Mouse (Mus musculus) spleen, adult 2 months (tissue): ENCODE data around the gene Erc2. TPM values are rescaled to one million over a fixed set of nuclear protein-coding genes. Genes with fewer than 3 reads are reported as not detected.

Experiments
- DNase-seq, 2 experiments: peaks; one replicate each; pipeline versions ENCODE4 v3.0.0 to v3.0.0-alpha.2; 2012 to 2021; ENCODE audit warnings: low spot score in 2 of 2, low read depth in 1 of 2
- H3K27ac ChIP-seq: fragments of 200-500 bp; 2 replicates; pipeline ENCODE4 v1.5.1; 2012; ENCODE audit warnings: low read length, inconsistent platforms; ENCODE audit not compliant: insufficient read depth
- H3K27me3 ChIP-seq: fragments of 200-500 bp; 2 replicates; pipeline ENCODE4 v1.6.1; 2012; ENCODE audit warnings: mild to moderate bottlenecking, moderate library complexity, low read length, inconsistent platforms; ENCODE audit not compliant: control insufficient read depth, insufficient read depth
- H3K36me3 ChIP-seq: fragments of 200-500 bp; 2 replicates; pipeline ENCODE4 v1.6.1; 2012; ENCODE audit warnings: mild to moderate bottlenecking, low read length, inconsistent platforms; ENCODE audit not compliant: control insufficient read depth, insufficient read depth
- H3K4me1 ChIP-seq: fragments of 200-500 bp; 2 replicates; pipeline ENCODE4 v1.6.1; 2011; ENCODE audit warnings: inconsistent platforms; ENCODE audit not compliant: control insufficient read depth, insufficient read depth, insufficient read length
- H3K4me3 ChIP-seq: fragments of 200-500 bp; 2 replicates; pipeline ENCODE4 v1.5.1; 2011; ENCODE audit warnings: mild to moderate bottlenecking, inconsistent platforms; ENCODE audit not compliant: insufficient read depth, insufficient read length; ENCODE audit errors: extremely low read depth
- CTCF ChIP-seq: fragments of 200-500 bp; IDR thresholded peaks from 2 replicates; pipeline ENCODE4 v1.5.1; 2011; ENCODE audit warnings: mild to moderate bottlenecking, inconsistent platforms; ENCODE audit not compliant: insufficient read depth, insufficient read length, insufficient replicate concordance; ENCODE audit errors: extremely low read depth
- POLR2A ChIP-seq: fragments of 200-500 bp; IDR thresholded peaks from 2 replicates; pipeline ENCODE4 v1.6.1; 2011; ENCODE audit warnings: low read depth, low read length, inconsistent platforms
- WGBS: fragments of 180-500 bp; shearing (Covaris S2); methylation state at CpG from one replicate; pipeline ENCODE4 v1.1.7; 2018; 5-methylcytosine and 5-hydroxymethylcytosine counted together
- polyA plus RNA-seq: library from polyadenylated mRNA; depleted of rRNA; stranded (reverse); fragments of >200 nt; gene quantifications from 2 replicates; pipeline ENCODE4 v1.2.3, GENCODE M21; 2012

Erc2 gene
- polyA plus RNA-seq, 1 experiment = 0.11 TPM

DNA sequence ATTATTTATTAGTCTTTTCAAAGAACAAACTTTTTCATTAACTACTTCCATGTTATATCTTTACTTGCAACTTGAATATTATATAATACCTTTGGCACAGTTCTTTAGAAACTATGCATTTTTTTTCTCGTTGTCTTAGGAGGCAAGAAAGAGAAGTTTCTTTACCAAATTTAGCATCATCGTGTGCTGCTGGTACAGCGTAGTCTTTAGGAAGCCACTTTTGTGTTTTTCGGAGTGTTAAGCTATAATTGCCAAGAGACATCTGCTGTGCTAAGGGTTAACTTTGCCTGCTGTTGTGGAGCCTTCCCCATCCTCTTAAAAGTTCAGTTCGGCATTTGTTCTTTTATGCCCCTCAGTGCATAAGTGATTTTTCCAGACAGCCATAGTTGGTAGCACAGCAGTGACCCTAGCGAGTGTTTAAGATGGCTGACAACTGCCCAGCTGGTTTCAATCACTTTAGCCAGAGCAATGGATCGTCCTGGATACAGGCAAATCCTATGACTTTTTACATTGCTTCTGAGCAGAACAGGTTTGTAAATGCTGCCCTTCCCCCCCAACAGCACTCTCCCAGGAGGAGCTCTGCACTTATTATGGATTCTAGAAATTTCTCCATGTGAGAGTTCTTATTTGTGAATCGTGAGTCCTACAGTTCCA is 570.6 kb downstream of the Erc2 start:
- no peaks in the 10 kb centered on the region for H3K36me3 ChIP-seq
- no peak overlapping the region for H3K4me3 ChIP-seq
- no peak overlapping the region for H3K27ac ChIP-seq
- no peak for TF ChIP-seq POLR2A
- H3K27me3 ChIP-seq = no peaks in the 10 kb centered on the region
- WGBS = 82% methylated on average over 8 of the region's 8 CpGs
- no peaks in the 10 kb centered on the region for H3K4me1 ChIP-seq
- DNase-seq = no peak

DNA sequence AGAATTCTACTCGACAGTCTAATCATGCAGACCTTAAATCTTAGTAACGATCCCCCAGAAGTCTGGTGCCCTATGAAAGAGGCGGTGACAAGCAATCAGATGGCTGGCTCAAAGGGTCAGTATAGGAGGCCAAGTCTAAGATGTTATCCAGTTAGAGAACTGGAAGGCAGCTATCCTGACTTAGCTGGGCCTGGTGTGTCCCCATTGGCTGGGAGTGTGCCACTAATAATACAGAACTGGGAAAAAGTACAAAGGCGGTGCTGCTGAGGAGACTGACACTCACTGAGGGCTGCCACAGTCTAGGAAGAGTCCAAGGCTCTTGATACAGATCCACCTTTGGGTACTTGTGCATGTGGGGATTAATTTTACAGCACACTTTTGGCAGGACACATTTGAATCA is 581.6 kb downstream of the Erc2 start:
- whole genome bisulfite sequencing = 87% methylated on average over 4 of the region's 4 CpGs
- no peak overlapping the region for H3K27ac ChIP-seq
- no peaks in the 10 kb centered on the region for H3K4me1 ChIP-seq
- no peaks in the 10 kb centered on the region for H3K27me3 ChIP-seq
- no peak for TF ChIP-seq POLR2A
- no peak for TF ChIP-seq CTCF
- no peak overlapping the region for H3K4me3 ChIP-seq
- DNase-seq = no peak
- no peaks in the 10 kb centered on the region for H3K36me3 ChIP-seq

DNA sequence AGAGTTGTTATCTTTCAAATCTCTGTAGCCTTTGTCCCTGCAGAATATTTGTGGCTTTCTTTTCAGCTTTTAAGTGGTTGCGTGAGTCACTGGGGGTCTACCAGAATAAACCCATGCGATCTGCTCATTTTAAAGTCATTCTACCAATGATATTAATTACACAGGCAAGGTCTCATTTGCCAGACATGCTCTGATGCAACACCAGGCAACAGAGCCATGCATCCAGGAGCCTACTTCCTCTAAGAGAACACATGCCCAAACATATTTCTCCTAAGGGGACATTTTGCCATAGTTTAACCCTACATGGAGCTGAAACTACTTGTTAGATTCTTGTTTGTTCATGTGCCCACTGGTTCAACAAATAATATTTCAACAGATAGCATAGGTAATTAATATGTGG is 584.1 kb downstream of the Erc2 start:
- 79% methylated on average over 2 of the region's 2 CpGs for WGBS
- no peak for TF ChIP-seq POLR2A
- no peak for TF ChIP-seq CTCF
- DNase-seq = no peak
- no peak overlapping the region for H3K27ac ChIP-seq
- no peaks in the 10 kb centered on the region for H3K36me3 ChIP-seq
- no peaks in the 10 kb centered on the region for H3K4me1 ChIP-seq
- no peak overlapping the region for H3K4me3 ChIP-seq
- H3K27me3 ChIP-seq = no peaks in the 10 kb centered on the region

DNA sequence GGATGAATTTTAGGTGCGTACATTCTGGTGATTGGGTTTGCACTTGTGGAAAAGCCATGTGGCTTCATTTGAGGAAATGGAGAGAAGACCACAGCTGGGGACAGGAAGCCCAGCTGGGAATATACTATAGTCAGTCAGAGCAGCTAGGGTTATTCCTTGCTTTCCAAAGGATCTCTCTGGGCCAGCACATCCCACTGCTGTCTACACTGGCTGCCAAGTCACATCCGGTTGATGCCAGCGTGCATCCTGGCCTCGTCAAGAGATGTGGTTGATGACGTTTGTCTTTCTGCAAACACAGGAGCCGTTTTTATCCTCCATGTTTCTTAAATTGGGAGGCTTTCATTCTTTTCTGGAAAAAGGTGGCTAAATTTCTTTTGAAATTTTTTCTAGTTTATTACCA is 603.3 kb downstream of the Erc2 start:
- no peak overlapping the region for H3K4me3 ChIP-seq
- no peak for TF ChIP-seq CTCF
- no peak for TF ChIP-seq POLR2A
- no peaks in the 10 kb centered on the region for H3K36me3 ChIP-seq
- no peaks in the 10 kb centered on the region for H3K4me1 ChIP-seq
- no peak for DNase-seq
- no peaks in the 10 kb centered on the region for H3K27me3 ChIP-seq
- H3K27ac ChIP-seq = no peak overlapping the region
- WGBS = 86% methylated on average over 6 of the region's 6 CpGs

DNA sequence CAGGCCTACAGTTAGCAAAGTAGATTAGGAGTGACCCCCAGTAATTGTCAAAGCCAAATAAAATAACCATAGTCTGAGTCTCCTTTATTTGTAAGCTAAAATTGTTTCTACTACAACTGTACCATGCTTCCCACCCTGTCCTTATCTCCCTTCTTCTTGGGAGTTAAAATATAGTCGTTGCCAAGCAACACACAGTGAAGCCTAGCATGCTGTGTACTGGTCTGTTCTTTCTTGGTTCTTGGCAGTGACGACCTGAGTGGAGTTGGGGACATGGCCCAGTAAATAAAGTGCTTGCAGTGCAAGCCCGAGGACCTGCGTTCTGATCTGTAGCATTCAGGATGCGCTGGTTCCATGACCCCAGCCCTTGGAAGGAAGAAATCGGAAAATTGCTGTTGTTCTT is 608.3 kb downstream of the Erc2 start:
- no peaks in the 10 kb centered on the region; the same call in 1 of the 2 replicates for H3K4me1 ChIP-seq
- no peak for TF ChIP-seq CTCF
- no peak for TF ChIP-seq POLR2A
- no peak overlapping the region for H3K27ac ChIP-seq
- no peaks in the 10 kb centered on the region for H3K27me3 ChIP-seq
- H3K36me3 ChIP-seq = no peaks in the 10 kb centered on the region
- no peak for DNase-seq
- WGBS = 80% methylated on average over 6 of the region's 6 CpGs
- H3K4me3 ChIP-seq = no peak overlapping the region

DNA sequence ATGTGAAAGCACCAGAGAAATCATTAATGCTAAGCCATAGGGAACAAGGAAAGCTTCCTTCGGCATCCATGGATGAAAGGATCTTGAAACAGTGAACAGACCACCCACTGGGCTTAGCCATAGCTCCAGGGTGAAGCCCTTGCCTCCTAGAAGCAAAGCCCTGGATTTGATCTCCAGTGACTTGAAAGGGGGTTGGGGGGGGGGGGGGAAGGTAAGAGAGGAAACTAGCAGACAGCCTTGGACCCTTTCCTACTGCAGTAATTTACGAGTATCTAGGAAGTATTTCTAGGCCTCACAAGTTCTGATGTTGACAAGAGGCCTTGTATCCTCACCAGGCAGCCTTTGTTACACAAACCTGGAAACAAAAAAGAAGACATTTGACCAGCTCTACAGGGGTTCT is 609.0 kb downstream of the Erc2 start:
- 77% methylated on average over 2 of the region's 2 CpGs for WGBS
- no peaks in the 10 kb centered on the region for H3K36me3 ChIP-seq
- H3K4me1 ChIP-seq = no peaks in the 10 kb centered on the region; the same call in 1 of the 2 replicates

DNA sequence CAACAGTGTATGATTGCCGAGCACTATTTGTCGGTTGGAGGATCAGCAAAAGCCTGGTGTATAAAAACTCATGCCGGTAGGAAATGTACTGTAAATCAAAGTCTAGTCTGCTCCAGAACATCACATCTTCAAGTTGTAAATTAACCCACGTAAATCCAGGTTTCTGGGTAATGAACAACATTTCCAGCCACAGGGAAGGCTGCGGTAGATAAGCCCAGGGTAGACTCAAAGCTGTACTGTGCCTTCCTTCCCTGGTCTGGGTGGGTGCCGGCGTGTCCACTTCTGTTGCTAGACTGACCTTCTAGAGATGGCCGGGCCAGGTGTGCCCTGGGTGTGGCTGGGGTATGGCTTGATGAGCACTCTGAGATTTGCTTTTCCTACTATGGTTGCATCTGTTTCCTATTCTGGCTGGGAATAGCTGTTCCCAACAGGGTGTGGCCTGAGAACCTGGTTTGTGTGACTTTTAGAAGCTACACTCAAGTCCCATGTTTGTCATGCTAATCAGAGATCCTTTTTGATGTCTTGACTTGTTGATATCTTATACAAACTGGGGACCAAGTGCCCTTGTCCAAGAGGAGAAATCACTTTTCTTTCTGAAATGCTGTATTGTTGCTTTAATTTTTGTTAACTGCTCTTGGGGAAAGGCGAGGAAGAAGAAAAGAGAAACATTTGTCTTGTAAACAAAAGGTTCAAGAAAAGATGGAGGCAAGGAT is 616.3 kb downstream of the Erc2 start:
- Histone ChIP-seq H3K36me3 (no peaks in the 10 kb centered on the region), H3K27me3 (no peaks in the 10 kb centered on the region), H3K27ac (no peak overlapping the region), H3K4me1 (no peaks in the 10 kb centered on the region; the same call in 1 of the 2 replicates), H3K4me3 (no peak overlapping the region)
- no peak for DNase-seq
- 90% methylated on average over 9 of the region's 9 CpGs for WGBS
- no peak for TF ChIP-seq CTCF
- no peak for TF ChIP-seq POLR2A

More for the DNA sequence above, 609.0 kb downstream of the Erc2 start:
- H3K27ac ChIP-seq = no peak overlapping the region
- no peaks in the 10 kb centered on the region for H3K27me3 ChIP-seq
- DNase-seq = no peak
- TF ChIP-seq POLR2A (no peak), CTCF (no peak)
- no peak overlapping the region for H3K4me3 ChIP-seq
